Mouse (Mus musculus) Muller cell, postnatal 12 days (primary cell): ENCODE data around the gene Gm29106.
"Not testable (repeated sequence)": the region's sequence is repeated elsewhere in the genome, so short reads cannot be mapped to it uniquely, and the experiment has no call there.

Source experiments
- DNase-seq: peaks from one replicate; pipeline ENCODE4 v3.0.0-alpha.2; 2015; ENCODE audit errors: inconsistent ontology term

Gene Gm29106

GRCm38 (mm10) chr1:118176242-118176641 lies at the start of gene Gm29106:
Gene Gm29106 (plus strand): TSS chr1:118176542.
- not testable (repeated sequence) for DNase-seq

DNA sequence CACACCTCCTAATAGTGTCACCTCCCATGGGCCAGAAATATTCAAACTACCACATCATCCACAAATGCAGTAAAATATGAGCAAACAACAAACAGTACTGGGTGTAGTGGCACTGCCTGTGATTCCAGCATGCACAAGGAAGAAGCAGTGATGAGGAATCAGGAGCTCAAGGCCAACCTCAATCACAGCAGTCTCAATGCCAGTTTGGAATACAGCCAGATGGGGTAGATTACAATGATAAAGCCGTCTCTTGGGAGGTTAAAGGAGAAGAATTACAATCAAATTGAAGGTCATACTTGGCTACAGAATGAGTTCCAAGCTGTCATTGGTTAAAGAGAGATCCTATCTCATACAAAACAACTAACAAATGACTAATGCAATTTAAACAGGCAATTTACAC lies 52.2 kb downstream of the Gm29106 start:
- DNase-seq = no peak

DNA sequence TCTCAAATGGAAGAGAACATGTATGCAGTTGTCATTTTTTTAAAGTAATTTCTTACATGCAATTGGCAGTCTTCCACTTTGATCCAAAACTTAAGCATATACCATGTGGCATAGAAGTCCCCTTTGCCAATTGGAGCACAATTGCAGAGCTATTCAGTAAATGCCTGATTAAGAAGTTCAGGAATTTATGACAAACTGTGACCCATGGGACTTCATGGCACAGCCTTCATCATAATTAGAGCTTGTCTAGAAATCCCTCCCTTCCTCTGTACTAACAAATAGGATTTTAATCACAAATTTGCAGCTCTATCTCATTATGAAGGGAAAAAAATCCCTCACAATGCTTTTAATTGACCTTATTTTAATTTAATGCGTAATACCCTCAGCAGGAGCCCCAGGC lies 59.7 kb downstream of the Gm29106 start:
- peak; percentile 7 for DNase-seq
